Mouse (Mus musculus) right cerebral cortex, postnatal 25 days (tissue): ENCODE measurements around the gene Daam2.
A peak's percentile ranks its signal among the peaks of the same experiment; 100 is the strongest.

ENCODE experiments used
- DNase-seq: peaks from one replicate; pipeline ENCODE4 v3.0.0; 2022

Gene Daam2

GRCm38 (mm10) chr17:49429471-49430129, 134.5 kb downstream of the Daam2 start:
- DNase-seq, result no peak

GRCm38 (mm10) chr17:49428751-49429415, 135.3 kb downstream of the Daam2 start:
- no peak for DNase-seq

- DNase-seq, result peak; percentile 93
Measured at GRCm38 (mm10) chr17:49428239-49428688, 135.9 kb downstream of the Daam2 start, which contains the start of gene Mocs1. TSS of gene Mocs1 (plus strand) at chr17:49428362.

- DNase-seq, result no peak
Measured at GRCm38 (mm10) chr17:49427631-49428238, 136.4 kb downstream of the Daam2 start.

GRCm38 (mm10) chr17:49423872-49424271, 140.3 kb downstream of the Daam2 start:
- no peak for DNase-seq

- no peak for DNase-seq
Measured at GRCm38 (mm10) chr17:49423067-49423325, 141.1 kb downstream of the Daam2 start.

GRCm38 (mm10) chr17:49422286-49423066, 141.7 kb downstream of the Daam2 start:
- no peak for DNase-seq

GRCm38 (mm10) chr17:49419813-49420212, 144.3 kb downstream of the Daam2 start:
- DNase-seq, result no peak

- DNase-seq, result no peak
Measured at GRCm38 (mm10) chr17:49416228-49416627, 147.9 kb downstream of the Daam2 start.

GRCm38 (mm10) chr17:49413554-49413953, 150.6 kb downstream of the Daam2 start:
- DNase-seq, result no peak

GRCm38 (mm10) chr17:49412974-49413373, 151.2 kb downstream of the Daam2 start:
- no peak for DNase-seq
